Mouse (Mus musculus): ENCODE measurements around the gene Fbln2.

- TF ChIP-seq GATA1 (IDR thresholded peaks at IDR 0.05; ENCODE audit: borderline replicate concordance, low read length), result no peak
- TF ChIP-seq FLI1 (IDR thresholded peaks at IDR 0.05; ENCODE audit: low read length), result no peak
These were observed 54.4 kb downstream of the Fbln2 start for GRCm38 (mm10) chr6:91266647-91267046.
